Mouse (Mus musculus): ENCODE results near the gene Gm17783. TPM values are rescaled to one million over a fixed set of nuclear protein-coding genes. Genes with fewer than 3 reads are reported as not detected.
"Not testable (repeated sequence)": the region's sequence is repeated elsewhere in the genome, so short reads cannot be mapped to it uniquely, and the experiment has no call there.

Gene Gm17783
- polyA plus RNA-seq, 1 experiment from 2014 or later: not detected

DNA sequence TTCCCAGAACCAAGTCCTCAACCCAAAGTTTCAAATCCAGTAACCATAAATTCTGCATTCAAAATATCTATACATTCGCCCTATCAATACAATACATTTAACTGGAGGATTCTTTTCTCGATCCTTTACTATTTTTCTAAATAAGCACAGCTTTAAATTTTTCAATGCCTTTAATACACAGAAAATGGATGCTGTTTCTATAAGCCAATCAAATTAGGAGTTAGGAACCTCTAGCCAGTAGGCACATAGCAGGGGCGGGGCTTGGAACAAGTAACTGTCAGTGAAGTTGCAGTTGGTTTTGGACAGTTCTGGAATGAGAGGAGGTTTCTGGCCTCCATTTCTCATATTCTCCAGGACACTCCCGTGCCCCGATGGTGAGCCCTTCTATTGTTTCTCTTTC is 3.2 kb upstream of the Gm17783 start, which contains the start of gene Slc9c1:
Gene Slc9c1, plus strand, starts transcription at position 301 of the 400 bp plus-strand sequence.
- H3K9me3 ChIP-seq (replicated peaks; ENCODE audit: control insufficient read depth, low read length): no peaks in the 10 kb centered on the region
- H3K36me3 ChIP-seq (ENCODE audit: control insufficient read depth, insufficient read depth, low read length): no peaks in the 10 kb centered on the region
- no peak within 1 kb of the TSS for H3K4me3 ChIP-seq (ENCODE audit: low read depth, low read length)
- H3K9ac ChIP-seq (ENCODE audit: low read depth, low read length): no peak within 1 kb of the TSS
- H3K4me2 ChIP-seq: no peak within 1 kb of the TSS
- no peak for ATAC-seq (replicated peaks; ENCODE audit: insufficient number of reproducible peaks, low FRiP score, low TSS enrichment)
- H3K27me3 ChIP-seq (ENCODE audit: control insufficient read depth, insufficient read depth, low read length): no peaks in the 10 kb centered on the region
- H3K4me1 ChIP-seq (ENCODE audit: control insufficient read depth, insufficient read depth, low read length): no peaks in the 10 kb centered on the region
- WGBS (ENCODE audit: insufficient replicate concordance): 88% methylated on average over 5 of the region's 5 CpGs
- H3K27ac ChIP-seq (ENCODE audit: low read depth, low read length): no peak within 1 kb of the TSS

DNA sequence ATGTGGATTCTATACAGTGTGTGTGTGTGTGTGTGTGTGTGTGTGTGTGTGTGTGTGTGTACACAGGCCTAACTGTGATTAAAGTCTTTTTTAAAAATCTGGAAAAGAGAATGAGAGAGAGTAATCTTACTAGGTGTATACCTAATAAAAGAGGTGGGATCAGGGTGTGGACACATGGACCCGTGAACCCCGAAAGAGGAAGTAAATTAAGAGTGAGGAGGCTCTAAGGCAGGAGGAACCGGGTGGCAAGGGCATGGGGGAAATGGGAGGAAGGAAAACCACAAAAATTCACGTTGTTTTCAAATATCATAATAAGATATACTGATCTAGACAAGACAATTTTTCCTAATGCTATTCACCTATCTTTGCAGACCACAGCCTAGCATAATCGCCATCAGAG is 6.3 kb downstream of the Gm17783 start:
- H3K36me3 ChIP-seq (ENCODE audit: control insufficient read depth, insufficient read depth, low read length): no peaks in the 10 kb centered on the region
- H3K4me1 ChIP-seq (ENCODE audit: control insufficient read depth, insufficient read depth, low read length): no peaks in the 10 kb centered on the region
- ATAC-seq (replicated peaks; ENCODE audit: insufficient number of reproducible peaks, low FRiP score, low TSS enrichment): no peak
- no peak overlapping the region for H3K4me3 ChIP-seq (ENCODE audit: low read depth, low read length)
- no peaks in the 10 kb centered on the region for H3K9me3 ChIP-seq (replicated peaks; ENCODE audit: control insufficient read depth, low read length)
- H3K27me3 ChIP-seq (ENCODE audit: control insufficient read depth, insufficient read depth, low read length): no peaks in the 10 kb centered on the region
- WGBS (ENCODE audit: insufficient replicate concordance): 73% methylated on average over 5 of the region's 5 CpGs
- no peak overlapping the region for H3K4me2 ChIP-seq
- H3K27ac ChIP-seq (ENCODE audit: low read depth, low read length): no peak overlapping the region
- H3K9ac ChIP-seq (ENCODE audit: low read depth, low read length): no peak overlapping the region

DNA sequence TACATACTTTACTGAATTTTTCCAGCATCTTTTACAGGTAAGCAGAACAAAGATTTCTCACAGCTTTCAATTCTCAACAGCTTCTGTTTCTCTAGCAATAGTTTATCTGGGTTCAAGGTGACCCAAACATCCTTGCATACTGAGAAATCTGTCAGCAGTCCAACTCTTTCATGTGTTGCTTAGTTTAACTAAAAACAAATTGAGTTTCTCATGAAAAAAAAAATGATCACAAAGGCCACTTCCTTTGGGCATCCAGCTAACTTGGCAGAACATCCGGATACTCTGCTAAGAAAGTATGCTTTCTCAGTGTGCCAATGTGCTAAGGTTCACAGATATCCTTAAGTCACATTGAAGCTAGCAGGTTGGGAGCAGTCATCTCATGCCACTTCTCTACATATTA is 36.5 kb downstream of the Gm17783 start:
- Histone ChIP-seq H3K4me3 (ENCODE audit: low read depth, low read length) (no peak overlapping the region), H3K9ac (ENCODE audit: low read depth, low read length) (no peak overlapping the region), H3K4me2 (no peak overlapping the region), H3K27ac (ENCODE audit: low read depth, low read length) (no peak overlapping the region), H3K9me3 (replicated peaks; ENCODE audit: control insufficient read depth, low read length) (no peaks in the 10 kb centered on the region), H3K36me3 (ENCODE audit: control insufficient read depth, insufficient read depth, low read length) (no peaks in the 10 kb centered on the region), H3K27me3 (ENCODE audit: control insufficient read depth, insufficient read depth, low read length) (no peaks in the 10 kb centered on the region), H3K4me1 (ENCODE audit: control insufficient read depth, insufficient read depth, low read length) (no peaks in the 10 kb centered on the region)
- ATAC-seq (replicated peaks; ENCODE audit: insufficient number of reproducible peaks, low FRiP score, low TSS enrichment): no peak
- 71% methylated on average over 1 of the region's 1 CpGs for WGBS (ENCODE audit: insufficient replicate concordance)

DNA sequence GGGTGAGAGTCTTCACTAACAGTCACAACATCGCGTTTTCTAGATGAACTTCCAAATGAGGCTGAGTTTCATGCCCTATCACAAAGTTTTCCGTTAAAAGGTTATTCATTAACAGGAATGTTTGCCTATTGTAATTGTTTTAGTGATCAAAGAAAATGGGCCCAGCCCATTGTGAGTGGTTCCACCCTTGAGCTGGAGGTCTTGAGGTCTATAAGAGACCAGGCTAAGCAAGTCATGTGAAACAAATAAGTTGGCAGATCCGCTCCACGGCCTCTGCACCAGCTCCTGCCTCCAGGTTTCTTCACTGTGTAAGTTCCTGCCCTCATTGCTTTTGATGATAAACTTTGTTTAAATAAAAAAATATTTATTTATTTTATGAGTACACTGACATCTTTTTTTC is 38.9 kb downstream of the Gm17783 start, which contains the start of gene Gm609:
Gene Gm609, minus strand, starts transcription at position 43 of the 400 bp plus-strand sequence.
- no peaks in the 10 kb centered on the region for H3K36me3 ChIP-seq (ENCODE audit: control insufficient read depth, insufficient read depth, low read length)
- H3K4me1 ChIP-seq (ENCODE audit: control insufficient read depth, insufficient read depth, low read length): no peaks in the 10 kb centered on the region
- ATAC-seq (replicated peaks; ENCODE audit: insufficient number of reproducible peaks, low FRiP score, low TSS enrichment): no peak
- no peak within 1 kb of the TSS for H3K4me2 ChIP-seq
- H3K27me3 ChIP-seq (ENCODE audit: control insufficient read depth, insufficient read depth, low read length): no peaks in the 10 kb centered on the region
- no peaks in the 10 kb centered on the region for H3K9me3 ChIP-seq (replicated peaks; ENCODE audit: control insufficient read depth, low read length)
- no peak within 1 kb of the TSS for H3K9ac ChIP-seq (ENCODE audit: low read depth, low read length)
- H3K27ac ChIP-seq (ENCODE audit: low read depth, low read length): no peak within 1 kb of the TSS
- H3K4me3 ChIP-seq (ENCODE audit: low read depth, low read length): no peak within 1 kb of the TSS
- 77% methylated on average over 5 of the region's 5 CpGs for WGBS (ENCODE audit: insufficient replicate concordance)

DNA sequence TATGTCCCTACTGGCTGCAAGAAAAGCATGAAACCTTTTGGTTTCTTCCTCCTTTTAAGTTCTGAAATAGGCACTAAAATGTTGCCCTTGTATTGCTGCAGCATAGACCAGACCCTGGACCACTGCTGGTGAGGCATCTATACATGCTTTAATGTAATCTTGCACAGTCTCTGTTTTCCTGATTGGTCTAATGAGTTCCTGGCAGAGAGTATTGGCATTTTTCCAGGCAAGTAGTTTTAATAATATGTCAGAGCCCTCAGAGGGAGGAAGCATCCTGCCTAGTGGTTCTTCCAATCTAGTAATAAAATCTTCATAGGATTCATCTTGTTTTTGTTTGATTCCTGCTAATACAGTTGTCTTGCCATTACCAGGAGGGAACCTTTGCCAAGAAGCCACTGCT is 54.9 kb downstream of the Gm17783 start:
- Histone ChIP-seq H3K4me1 (ENCODE audit: control insufficient read depth, insufficient read depth, low read length) (no peaks in the 10 kb centered on the region), H3K36me3 (ENCODE audit: control insufficient read depth, insufficient read depth, low read length) (no peaks in the 10 kb centered on the region), H3K27ac (ENCODE audit: low read depth, low read length) (no peak overlapping the region), H3K9ac (ENCODE audit: low read depth, low read length) (no peak overlapping the region), H3K4me2 (no peak overlapping the region), H3K4me3 (ENCODE audit: low read depth, low read length) (no peak overlapping the region), H3K27me3 (ENCODE audit: control insufficient read depth, insufficient read depth, low read length) (no peaks in the 10 kb centered on the region), H3K9me3 (replicated peaks; ENCODE audit: control insufficient read depth, low read length) (no peaks in the 10 kb centered on the region)
- ATAC-seq (replicated peaks; ENCODE audit: insufficient number of reproducible peaks, low FRiP score, low TSS enrichment): no peak

DNA sequence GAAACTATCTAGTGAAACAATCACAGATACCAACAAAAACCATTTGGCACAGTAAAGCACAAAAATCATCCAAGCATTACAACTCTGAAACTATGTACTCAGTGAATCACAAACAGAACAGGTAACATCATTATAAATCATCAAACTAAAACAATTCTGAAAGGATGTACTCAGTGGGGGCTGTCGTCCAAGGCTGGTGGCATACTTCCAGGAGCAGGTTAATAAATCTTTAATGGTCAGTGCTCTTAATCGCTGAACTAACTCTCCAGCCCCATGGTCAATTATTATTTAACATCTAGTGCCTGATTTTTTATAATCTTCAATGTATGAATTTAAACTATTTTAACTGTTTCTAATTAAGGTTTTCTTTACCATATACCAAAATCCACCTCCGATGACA is 60.0 kb downstream of the Gm17783 start:
- ATAC-seq (replicated peaks; ENCODE audit: insufficient number of reproducible peaks, low FRiP score, low TSS enrichment); H3K27ac ChIP-seq (ENCODE audit: low read depth, low read length); H3K36me3 ChIP-seq (ENCODE audit: control insufficient read depth, insufficient read depth, low read length); H3K9ac ChIP-seq (ENCODE audit: low read depth, low read length); H3K4me2 ChIP-seq; H3K4me1 ChIP-seq (ENCODE audit: control insufficient read depth, insufficient read depth, low read length); H3K27me3 ChIP-seq (ENCODE audit: control insufficient read depth, insufficient read depth, low read length); H3K9me3 ChIP-seq (replicated peaks; ENCODE audit: control insufficient read depth, low read length); H3K4me3 ChIP-seq (ENCODE audit: low read depth, low read length): not testable (repeated sequence)
- WGBS (ENCODE audit: insufficient replicate concordance): 67% methylated on average over 3 of the region's 3 CpGs

Other genes starting within 250 kb of the Gm17783 start
- gene Cd200, start 123.0 kb downstream of the Gm17783 start, polyA plus RNA-seq (2014; fragmentation: Nextera tagmentation; extraction: Ambion mirVana): 9.9 and 11.4 TPM in 2 replicates
- gene Gm609, start 39.1 kb downstream of the Gm17783 start, polyA plus RNA-seq (2014; fragmentation: Nextera tagmentation; extraction: Ambion mirVana): not detected in 2 replicates
- gene Slc9c1, start 3.3 kb upstream of the Gm17783 start, polyA plus RNA-seq (2014; fragmentation: Nextera tagmentation; extraction: Ambion mirVana): not detected in 2 replicates
- gene Gcsam, start 78.3 kb upstream of the Gm17783 start, polyA plus RNA-seq (2014; fragmentation: Nextera tagmentation; extraction: Ambion mirVana): 0.16 and 0.28 TPM in 2 replicates
- 0.17 and 0.19 TPM in 2 replicates for gene BC016579, start 122.0 kb upstream of the Gm17783 start, polyA plus RNA-seq (2014; fragmentation: Nextera tagmentation; extraction: Ambion mirVana)
- gene Tmprss7, start 161.6 kb upstream of the Gm17783 start, polyA plus RNA-seq (2014; fragmentation: Nextera tagmentation; extraction: Ambion mirVana): 0.09 and 0.31 TPM in 2 replicates
- gene Tagln3, start 192.6 kb upstream of the Gm17783 start, polyA plus RNA-seq (2014; fragmentation: Nextera tagmentation; extraction: Ambion mirVana): 16.3 and 18.3 TPM in 2 replicates
- 28.7 and 29.3 TPM in 2 replicates for gene Abhd10, start 210.9 kb upstream of the Gm17783 start, polyA plus RNA-seq (2014; fragmentation: Nextera tagmentation; extraction: Ambion mirVana)